Mouse (Mus musculus) heart, adult 2 months (tissue): ENCODE results near the gene Slc39a11. TPM values are rescaled to one million over a fixed set of nuclear protein-coding genes. Genes with fewer than 3 reads are reported as not detected.

ENCODE experiments used
- DNase-seq, 2 experiments: peaks; one replicate each; pipeline ENCODE4 v3.0.0; 2021
- H3K27ac ChIP-seq: fragments of 200-600 bp; 2 replicates; pipeline ENCODE4 v1.8.1; 2022
- H3K27me3 ChIP-seq: fragments of 200-500 bp; 2 replicates; pipeline ENCODE4 v1.6.1; 2012; ENCODE audit warnings: mild to moderate bottlenecking, low read length, inconsistent platforms, mixed read lengths; ENCODE audit not compliant: control insufficient read depth, insufficient read depth
- H3K36me3 ChIP-seq: fragments of 200-500 bp; 2 replicates; pipeline ENCODE4 v1.6.1; 2012; ENCODE audit warnings: low read length, inconsistent platforms; ENCODE audit not compliant: control insufficient read depth, insufficient read depth
- H3K4me1 ChIP-seq: fragments of 200-500 bp; 2 replicates; pipeline ENCODE4 v1.6.1; 2011; ENCODE audit warnings: low read length; ENCODE audit not compliant: control insufficient read depth, insufficient read depth
- H3K4me3 ChIP-seq: fragments of 200-600 bp; 2 replicates; pipeline ENCODE4 v1.8.1; 2022
- H3K79me2 ChIP-seq: fragments of 200-500 bp; replicated peaks from 2 replicates; pipeline ENCODE4 v1.6.1; 2012; ENCODE audit warnings: mild to moderate bottlenecking, inconsistent platforms, low read length, moderate library complexity, mixed read lengths; ENCODE audit not compliant: control insufficient read depth, insufficient read depth
- H3K9ac ChIP-seq: fragments of 200-500 bp; 2 replicates; pipeline ENCODE4 v1.6.1; 2012; ENCODE audit warnings: low read depth, mild to moderate bottlenecking, control low read depth, inconsistent platforms, low read length, mixed read lengths
- CTCF ChIP-seq: fragments of 200-600 bp; IDR thresholded peaks from 2 replicates; pipeline ENCODE4 v1.8.1; 2022; ENCODE audit warnings: antibody characterized with exemption, mild to moderate bottlenecking, moderate library complexity
- EP300 ChIP-seq: fragments of 200-500 bp; IDR thresholded peaks from 2 replicates; pipeline ENCODE4 v1.6.1; 2011; ENCODE audit warnings: low read depth, low read length, control low read depth; ENCODE audit not compliant: insufficient read depth
- POLR2A ChIP-seq: fragments of 200-500 bp; IDR thresholded peaks from 2 replicates; pipeline ENCODE4 v1.6.1; 2011; ENCODE audit warnings: mild to moderate bottlenecking, low read depth, low read length, control low read depth; ENCODE audit not compliant: insufficient read depth
- WGBS: fragments of 180-500 bp; shearing (Covaris S2); methylation state at CpG from one replicate; pipeline ENCODE4 v1.1.7; 2018; 5-methylcytosine and 5-hydroxymethylcytosine counted together
- intact Hi-C: fragments of 180-260 bp; cut with DNase I; formaldehyde crosslinking; loops from one replicate; pipeline ENCODE4 v1.15.1; 2025
- polyA plus RNA-seq: library from polyadenylated mRNA; depleted of rRNA; stranded (reverse); fragments of >200 nt; gene quantifications from 2 replicates; pipeline ENCODE4 v1.2.3, GENCODE M21; 2012
- total RNA-seq, 2 experiments: library from RNA; stranded (reverse); gene quantifications; 2 replicates each; pipeline ENCODE4 v1.2.3; 2021

Slc39a11 gene
- total and polyA plus RNA-seq, 3 experiments, result 2.6 to 5.6 (median 2.7) TPM

- DNase-seq, result no peak
- 59% methylated on average over 17 of the region's 17 CpGs for WGBS
- intact Hi-C loops, result no loop called here
- H3K36me3 ChIP-seq, result no peaks in the 10 kb centered on the region
- no peak for TF ChIP-seq POLR2A
- no peak for TF ChIP-seq CTCF
- no peak for TF ChIP-seq EP300
- H3K79me2 ChIP-seq, result no peaks in the 10 kb centered on the region
- H3K4me1 ChIP-seq, result no peaks in the 10 kb centered on the region
- no peak overlapping the region for H3K9ac ChIP-seq
- no peak overlapping the region for H3K27ac ChIP-seq
- no peaks in the 10 kb centered on the region for H3K27me3 ChIP-seq
- H3K4me3 ChIP-seq, result no peak overlapping the region
Observed at GRCm38 (mm10) chr11:113469919-113470785, 179.7 kb downstream of the Slc39a11 start.

GRCm38 (mm10) chr11:113468016-113468415 lies 181.9 kb downstream of the Slc39a11 start:
- no peak overlapping the region for H3K27ac ChIP-seq
- H3K79me2 ChIP-seq, result no peaks in the 10 kb centered on the region
- H3K36me3 ChIP-seq, result no peaks in the 10 kb centered on the region
- no peak for TF ChIP-seq CTCF
- no peak for TF ChIP-seq EP300
- TF ChIP-seq POLR2A, result no peak
- intact Hi-C loops, result no loop called here
- 78% methylated on average over 10 of the region's 10 CpGs for WGBS
- H3K4me3 ChIP-seq, result no peak overlapping the region
- H3K9ac ChIP-seq, result no peak overlapping the region
- H3K27me3 ChIP-seq, result no peaks in the 10 kb centered on the region
- H3K4me1 ChIP-seq, result no peaks in the 10 kb centered on the region
- no peak for DNase-seq

GRCm38 (mm10) chr11:113467313-113467811 lies 182.5 kb downstream of the Slc39a11 start:
- WGBS, result 89% methylated on average over 12 of the region's 12 CpGs
- Histone ChIP-seq H3K4me1 (no peaks in the 10 kb centered on the region), H3K36me3 (no peaks in the 10 kb centered on the region), H3K4me3 (no peak overlapping the region), H3K27me3 (no peaks in the 10 kb centered on the region), H3K9ac (no peak overlapping the region), H3K27ac (no peak overlapping the region), H3K79me2 (no peaks in the 10 kb centered on the region)
- TF ChIP-seq POLR2A (no peak), EP300 (no peak), CTCF (no peak)
- no peak for DNase-seq
- intact Hi-C loops, result no loop called here

GRCm38 (mm10) chr11:113460118-113460517 lies 189.8 kb downstream of the Slc39a11 start:
- H3K9ac ChIP-seq, result no peak overlapping the region
- H3K36me3 ChIP-seq, result no peaks in the 10 kb centered on the region
- H3K27me3 ChIP-seq, result no peaks in the 10 kb centered on the region; the same call in 1 of the 2 replicates
- 88% methylated on average over 2 of the region's 2 CpGs for WGBS
- no peak for DNase-seq
- H3K4me3 ChIP-seq, result no peak overlapping the region
- no peak overlapping the region for H3K27ac ChIP-seq
- H3K4me1 ChIP-seq, result no peaks in the 10 kb centered on the region
- intact Hi-C loops, result no loop called here
- no peaks in the 10 kb centered on the region for H3K79me2 ChIP-seq
- TF ChIP-seq CTCF, result no peak
- TF ChIP-seq POLR2A, result no peak
- no peak for TF ChIP-seq EP300

DNA sequence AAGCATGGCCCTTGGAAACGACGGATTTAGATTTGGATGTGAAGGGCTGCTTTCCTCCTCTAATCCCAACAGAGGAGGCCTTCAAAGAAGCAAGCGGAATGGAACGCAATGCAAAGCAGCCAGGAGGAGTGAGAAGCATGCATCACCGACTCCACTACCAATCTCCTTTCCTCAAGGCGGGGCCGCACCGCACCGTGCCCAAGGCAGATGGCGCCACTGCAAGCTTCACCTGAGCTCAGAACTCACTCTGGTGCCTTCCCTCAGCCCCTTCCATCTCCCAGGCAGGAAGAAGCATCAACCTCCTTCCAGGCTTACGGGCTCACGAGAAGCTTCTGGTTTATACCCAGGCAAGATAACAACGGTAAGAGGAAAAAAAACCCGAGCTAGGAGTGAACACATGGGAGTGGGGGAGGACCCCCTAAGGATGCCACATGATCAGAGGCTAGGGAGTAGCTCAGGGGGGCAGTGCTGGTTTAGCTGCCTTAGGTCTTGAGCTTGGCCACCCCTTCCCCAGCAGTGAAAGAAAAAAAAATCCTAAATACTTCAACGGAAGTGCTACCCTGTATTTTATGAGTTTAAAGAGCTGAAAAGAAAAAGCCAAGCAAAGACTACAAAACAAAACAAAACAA lies 191.2 kb downstream of the Slc39a11 start:
- H3K9ac ChIP-seq, result no peak overlapping the region
- H3K36me3 ChIP-seq, result no peaks in the 10 kb centered on the region
- DNase-seq, result no peak
- H3K4me3 ChIP-seq, result no peak overlapping the region
- 57% methylated on average over 15 of the region's 15 CpGs for WGBS
- no peaks in the 10 kb centered on the region; the same call in 1 of the 2 replicates for H3K27me3 ChIP-seq
- no peaks in the 10 kb centered on the region for H3K79me2 ChIP-seq
- no peaks in the 10 kb centered on the region for H3K4me1 ChIP-seq
- intact Hi-C loops, result no loop called here
- no peak overlapping the region for H3K27ac ChIP-seq
- TF ChIP-seq EP300, result no peak
- no peak for TF ChIP-seq POLR2A
- no peak for TF ChIP-seq CTCF
